Mouse (Mus musculus) kidney, embryonic 16.5 days (tissue): ENCODE measurements around the gene Lcn6. TPM values are rescaled to one million over a fixed set of nuclear protein-coding genes. Genes with fewer than 3 reads are reported as not detected.
"Not testable (repeated sequence)": the region's sequence is repeated elsewhere in the genome, so short reads cannot be mapped to it uniquely, and the experiment has no call there.

Experiments used
- ATAC-seq: fragments of 200-750 bp; cut with Nextera tagmentation; 2 replicates; pipeline ENCODE4 v1.8.0; 2017; ENCODE audit warnings: moderate TSS enrichment; ENCODE audit not compliant: low FRiP score, low TSS enrichment
- H3K27ac ChIP-seq: fragments of 300-500 bp; sonication (generic); 2 replicates; pipeline ENCODE4 v1.5.1; 2014; ENCODE audit warnings: low read length
- H3K27me3 ChIP-seq: fragments of 300-500 bp; sonication (generic); 2 replicates; pipeline ENCODE4 v1.6.1; 2014; ENCODE audit warnings: low read length, control low read depth, mixed read lengths; ENCODE audit not compliant: insufficient read depth
- H3K36me3 ChIP-seq: fragments of 300-500 bp; sonication (generic); 2 replicates; pipeline ENCODE4 v1.6.1; 2014; ENCODE audit warnings: low read length, control low read depth, mixed read lengths; ENCODE audit not compliant: insufficient read depth
- H3K4me1 ChIP-seq: fragments of 300-500 bp; sonication (generic); 2 replicates; pipeline ENCODE4 v1.6.1; 2014; ENCODE audit warnings: low read length, control low read depth, mixed read lengths; ENCODE audit not compliant: insufficient read depth
- H3K4me2 ChIP-seq: fragments of 300-500 bp; sonication (generic); replicated peaks from 2 replicates; pipeline ENCODE4 v1.6.1; 2014; ENCODE audit warnings: low read depth, low read length
- H3K4me3 ChIP-seq: fragments of 300-500 bp; sonication (generic); 2 replicates; pipeline ENCODE4 v1.5.1; 2014; ENCODE audit warnings: mild to moderate bottlenecking, low read length
- H3K9ac ChIP-seq: fragments of 300-500 bp; sonication (generic); replicated peaks from 2 replicates; pipeline ENCODE4 v1.6.1; 2014; ENCODE audit warnings: low read length
- H3K9me3 ChIP-seq: fragments of 300-500 bp; sonication (generic); 2 replicates; pipeline ENCODE4 v1.6.1; 2016; ENCODE audit warnings: low read length, control low read depth
- WGBS: fragments of 180-500 bp; shearing (Covaris S2); extraction: QIAGEN DNeasy Blood & Tissue Kit; methylation state at CpG from one replicate; pipeline ENCODE4 v1.1.7; 2014; 5-methylcytosine and 5-hydroxymethylcytosine counted together
- polyA plus RNA-seq: library from polyadenylated mRNA; unstranded; fragments of >200 nt; fragmentation: Nextera tagmentation; extraction: Ambion mirVana; gene quantifications from 2 replicates; pipeline ENCODE4 v1.2.1, GENCODE M21; 2015

Gene Lcn6
- polyA plus RNA-seq, 1 experiment from 2014 or later, result not detected

DNA sequence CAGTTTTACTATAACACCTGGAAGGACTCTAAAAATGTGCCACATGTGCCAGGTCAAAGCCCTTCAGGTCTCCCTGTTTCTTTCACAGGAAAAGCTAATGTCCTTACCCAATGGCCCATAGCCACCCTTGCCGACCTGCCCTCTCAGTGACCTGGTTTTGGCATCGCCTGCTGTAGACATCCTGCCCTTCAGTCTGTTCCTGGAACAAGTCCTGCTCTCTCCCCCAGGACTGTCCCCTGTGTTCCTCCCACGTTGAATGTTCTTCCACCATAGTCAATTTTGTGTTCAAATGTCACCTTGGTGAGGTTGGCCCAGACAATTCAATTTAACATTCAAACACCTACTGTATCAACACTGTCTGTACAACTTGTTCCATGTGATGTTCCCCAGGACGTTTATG lies 20.4 kb downstream of the Lcn6 start:
- no peak for ATAC-seq
- Histone ChIP-seq H3K36me3 (no peaks in the 10 kb centered on the region), H3K4me3 (no peak overlapping the region), H3K27ac (no peak overlapping the region), H3K4me1 (no peaks in the 10 kb centered on the region), H3K4me2 (no peak overlapping the region), H3K9ac (no peak overlapping the region), H3K27me3 (no peaks in the 10 kb centered on the region), H3K9me3 (no peaks in the 10 kb centered on the region)
- WGBS, result 21% methylated on average over 4 of the region's 4 CpGs

DNA sequence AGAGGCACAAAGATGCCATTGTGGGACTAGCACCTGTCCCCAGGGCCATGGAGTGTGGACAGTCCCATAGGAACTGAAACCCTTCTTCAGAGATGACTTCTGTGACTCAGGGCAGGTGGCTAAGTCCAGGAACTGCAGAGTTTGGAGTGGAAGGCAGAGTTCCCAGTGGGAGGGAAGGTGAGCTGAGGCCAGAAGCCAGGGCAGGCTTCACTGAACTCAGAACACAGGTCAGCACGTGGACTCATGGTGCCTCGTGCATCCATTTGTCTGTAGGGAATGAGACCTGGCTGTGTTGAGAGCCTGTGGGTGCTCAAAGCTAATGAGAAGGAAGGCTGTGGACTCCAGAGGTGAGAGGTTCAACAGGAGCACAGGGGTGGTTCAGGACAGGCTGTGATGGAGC lies 22.1 kb downstream of the Lcn6 start:
- Histone ChIP-seq H3K4me1 (no peaks in the 10 kb centered on the region), H3K36me3 (no peaks in the 10 kb centered on the region), H3K27me3 (no peaks in the 10 kb centered on the region), H3K4me2 (no peak overlapping the region), H3K27ac (no peak overlapping the region), H3K9ac (no peak overlapping the region), H3K4me3 (no peak overlapping the region), H3K9me3 (no peaks in the 10 kb centered on the region)
- no peak for ATAC-seq
- WGBS, result 76% methylated on average over 2 of the region's 2 CpGs

GRCm38 (mm10) chr2:25699743-25700142 lies 23.2 kb downstream of the Lcn6 start, which contains the start of gene Obp2a:
Gene Obp2a (plus strand): TSS chr2:25700043.
- ATAC-seq, H3K4me2 ChIP-seq, H3K9me3 ChIP-seq, H3K4me3 ChIP-seq, H3K36me3 ChIP-seq, H3K27ac ChIP-seq, H3K27me3 ChIP-seq, H3K9ac ChIP-seq, H3K4me1 ChIP-seq: not testable (repeated sequence)
- 86% methylated on average over 3 of the region's 3 CpGs for WGBS

DNA sequence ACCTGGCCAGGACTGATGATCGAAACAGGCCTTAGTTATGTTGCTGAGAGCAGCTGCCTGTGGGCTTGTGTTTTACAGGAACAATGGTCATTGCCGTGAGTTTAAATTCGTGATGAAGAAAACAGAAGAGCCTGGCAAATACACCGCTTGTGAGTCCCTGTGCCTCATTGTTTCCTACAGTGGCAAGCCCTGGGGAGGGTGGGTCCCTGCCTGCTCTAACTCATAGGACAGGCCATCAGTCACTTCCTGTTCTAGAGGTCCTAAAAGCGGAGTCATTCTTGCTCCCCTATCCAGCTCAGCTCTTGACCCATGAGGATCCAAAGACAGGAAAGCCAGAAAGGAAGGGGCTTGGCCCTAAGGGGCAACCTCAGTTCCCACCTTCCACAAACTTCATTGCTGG lies 24.4 kb downstream of the Lcn6 start:
- Histone ChIP-seq H3K4me2 (no peak overlapping the region), H3K4me3 (no peak overlapping the region), H3K27me3 (no peaks in the 10 kb centered on the region), H3K9me3 (no peaks in the 10 kb centered on the region), H3K36me3 (no peaks in the 10 kb centered on the region), H3K9ac (no peak overlapping the region), H3K4me1 (no peaks in the 10 kb centered on the region), H3K27ac (no peak overlapping the region)
- 88% methylated on average over 5 of the region's 5 CpGs for WGBS
- ATAC-seq, result no peak

GRCm38 (mm10) chr2:25703706-25704105 lies 27.1 kb downstream of the Lcn6 start:
- no peak overlapping the region for H3K4me3 ChIP-seq
- WGBS, result 63% methylated on average over 4 of the region's 4 CpGs
- no peaks in the 10 kb centered on the region for H3K9me3 ChIP-seq
- no peaks in the 10 kb centered on the region for H3K27me3 ChIP-seq
- no peak for ATAC-seq
- H3K9ac ChIP-seq, result no peak overlapping the region
- H3K4me1 ChIP-seq, result peaks cover 9% of the 10 kb centered on the region; the same call in 1 of the 2 replicates
- H3K36me3 ChIP-seq, result no peaks in the 10 kb centered on the region
- H3K27ac ChIP-seq, result no peak overlapping the region
- no peak overlapping the region for H3K4me2 ChIP-seq

GRCm38 (mm10) chr2:25706643-25707481 lies 30.3 kb downstream of the Lcn6 start, which contains the start of gene Bmyc:
Gene Bmyc (plus strand): TSS chr2:25706739.
- Histone ChIP-seq H3K4me3 (peak within 1 kb of the TSS; percentile 86), H3K27ac (peak within 1 kb of the TSS; percentile 67), H3K36me3 (no peaks in the 10 kb centered on the region), H3K27me3 (no peaks in the 10 kb centered on the region), H3K9me3 (no peaks in the 10 kb centered on the region), H3K4me1 (peaks cover 9% of the 10 kb centered on the region; the same call in 1 of the 2 replicates), H3K9ac (peak within 1 kb of the TSS; percentile 85), H3K4me2 (peak within 1 kb of the TSS; percentile 91)
- WGBS, result under 1% methylated on average over 78 of the region's 78 CpGs
- peak; percentile 93 for ATAC-seq

- no peaks in the 10 kb centered on the region for H3K27me3 ChIP-seq
- H3K9me3 ChIP-seq, result no peaks in the 10 kb centered on the region
- H3K27ac ChIP-seq, result no peak overlapping the region
- peak overlapping the region; percentile 39 for H3K4me2 ChIP-seq
- WGBS, result 60% methylated on average over 2 of the region's 2 CpGs
- ATAC-seq, result no peak
- H3K9ac ChIP-seq, result peak overlapping the region; percentile 5; the same call in 1 of the 2 replicates
- 0 out of 2 replicates have a peak overlapping the region, but pooled peaks have one; percentile 13 for H3K4me3 ChIP-seq
- H3K36me3 ChIP-seq, result no peaks in the 10 kb centered on the region
- peaks cover 9% of the 10 kb centered on the region; the same call in 1 of the 2 replicates for H3K4me1 ChIP-seq
These were observed 31.5 kb downstream of the Lcn6 start for GRCm38 (mm10) chr2:25708121-25708520.

- not testable (repeated sequence) for H3K9me3 ChIP-seq, H3K27ac ChIP-seq, H3K9ac ChIP-seq, ATAC-seq, H3K27me3 ChIP-seq, H3K36me3 ChIP-seq, H3K4me1 ChIP-seq, H3K4me3 ChIP-seq, H3K4me2 ChIP-seq
- WGBS, result 83% methylated on average over 1 of the region's 1 CpGs
These were observed 32.5 kb downstream of the Lcn6 start for GRCm38 (mm10) chr2:25709056-25709455.

GRCm38 (mm10) chr2:25709791-25710190 lies 33.2 kb downstream of the Lcn6 start:
- not testable (repeated sequence) for H3K4me1 ChIP-seq, H3K9ac ChIP-seq, H3K27ac ChIP-seq, H3K4me2 ChIP-seq, ATAC-seq, H3K9me3 ChIP-seq, H3K36me3 ChIP-seq, H3K4me3 ChIP-seq, H3K27me3 ChIP-seq
- WGBS, result 64% methylated on average over 2 of the region's 2 CpGs

DNA sequence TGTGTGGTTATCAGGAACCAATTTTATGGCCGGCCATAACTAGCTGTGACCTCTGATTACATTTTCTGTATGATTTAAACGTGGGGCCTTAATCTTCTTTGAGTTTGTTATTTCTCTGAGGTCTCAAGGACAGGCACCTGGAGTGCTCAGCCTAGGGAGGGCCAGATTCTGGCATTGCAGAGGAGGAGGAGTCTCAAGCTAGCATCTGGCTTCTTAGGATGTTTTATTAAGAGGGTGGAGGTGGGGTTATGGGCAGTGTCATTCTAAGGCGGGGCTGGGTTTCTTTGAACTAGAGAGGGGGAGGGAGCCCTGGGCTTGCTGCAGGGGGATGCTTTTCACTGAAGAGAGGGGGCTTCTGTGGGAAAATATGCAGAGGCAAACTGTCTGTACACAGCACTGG lies 35.1 kb downstream of the Lcn6 start:
- not testable (repeated sequence) for H3K27me3 ChIP-seq, ATAC-seq, H3K4me1 ChIP-seq, H3K27ac ChIP-seq, H3K9ac ChIP-seq, H3K9me3 ChIP-seq, H3K36me3 ChIP-seq, H3K4me2 ChIP-seq, H3K4me3 ChIP-seq
- WGBS, result 9% methylated on average over 3 of the region's 3 CpGs
